Mouse (Mus musculus) gastrocnemius, postnatal 4 days (tissue): ENCODE data around the gene Ccdc42. TPM values are rescaled to one million over a fixed set of nuclear protein-coding genes. Genes with fewer than 3 reads are reported as not detected.

ENCODE experiments used
- DNase-seq, 2 experiments: peaks; one replicate each; pipeline ENCODE4 v3.0.0; 2021 to 2022; ENCODE audit warnings: low spot score in 2 of 2, mixed read lengths in 2 of 2
- long read RNA-seq, 2 experiments: library from polyadenylated mRNA; stranded (forward); transcript quantifications; one replicate each; pipeline ENCODE4 v2.0.0; 2021
- total RNA-seq, 2 experiments: library from RNA; stranded (reverse); gene quantifications; 2 replicates each; pipeline ENCODE4 v1.2.3; 2021

Ccdc42 gene
- total RNA-seq, result not detected
- long read RNA-seq, experiment 1, partial matches to known transcripts, result 0 of 1 reads
- long read RNA-seq, experiment 1, other reads (novel, unspliced or antisense), result 1 of 1 reads
- long read RNA-seq, experiment 2, result 0 reads

- no peak for DNase-seq
Observed at GRCm38 (mm10) chr11:68586721-68587120, at the start of gene Ccdc42. Gene Ccdc42, plus strand, starts transcription at chr11:68587021.

DNA sequence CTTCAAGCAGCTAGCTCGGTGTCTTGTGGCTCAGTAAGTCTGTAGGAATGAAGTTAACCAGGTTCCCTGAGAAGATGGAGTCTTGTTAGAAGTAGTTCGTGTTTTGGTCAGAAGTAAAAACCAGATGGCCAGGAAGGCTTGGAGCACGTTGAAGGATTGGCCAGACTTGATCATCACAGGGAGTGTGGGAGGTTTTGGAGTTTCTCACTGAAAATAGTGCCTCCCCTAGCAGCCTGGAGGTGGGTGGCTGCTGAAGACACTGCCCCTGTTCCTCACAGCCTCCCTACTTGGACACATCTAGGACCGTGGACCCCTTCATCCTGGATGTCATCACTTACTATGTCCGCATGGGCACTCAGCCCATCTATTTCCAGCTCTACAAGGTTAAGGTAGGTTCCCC, 47.2 kb upstream of the Ccdc42 start:
- DNase-seq, result no peak

DNA sequence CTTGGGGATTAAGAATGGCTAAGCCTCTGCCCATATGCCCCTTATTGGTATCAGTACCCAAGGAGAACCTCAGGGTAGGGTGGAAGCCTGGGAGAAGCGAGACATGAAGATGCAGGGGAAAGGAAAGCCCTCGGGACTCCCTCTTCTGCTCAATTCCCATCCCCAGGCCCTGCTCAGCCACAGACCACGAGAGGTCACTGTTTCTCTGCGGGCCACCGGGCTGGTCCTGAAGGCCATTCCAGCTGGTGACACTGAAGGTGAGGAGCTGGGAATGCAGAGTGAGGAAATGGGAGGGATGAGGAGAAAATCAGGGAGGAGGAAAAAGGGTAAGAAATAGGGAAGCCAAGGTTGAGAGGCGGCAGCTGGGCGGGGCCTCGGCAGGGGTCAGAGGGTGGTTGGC, 42.3 kb upstream of the Ccdc42 start:
- peak in 1 of 2 experiments; percentile 36 for DNase-seq

DNA sequence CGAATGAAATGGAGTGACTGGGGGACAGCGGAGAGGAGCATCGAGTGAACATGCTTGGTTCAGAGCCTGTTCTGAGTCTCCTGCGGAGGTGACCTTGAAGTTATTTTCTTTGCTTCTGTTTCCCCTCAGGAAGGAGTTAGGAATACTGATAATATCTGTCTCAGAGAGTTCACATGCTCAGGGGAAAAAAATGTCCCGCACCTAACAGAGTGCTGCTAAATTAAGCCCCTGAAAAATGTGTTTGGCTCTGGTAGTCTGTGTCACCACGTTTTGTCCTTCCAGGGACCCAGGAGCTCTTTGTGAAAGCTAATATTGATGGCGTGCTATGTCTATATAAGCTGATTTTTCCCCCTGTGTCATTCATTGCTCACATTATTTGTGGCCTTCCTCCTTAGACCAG, 41.6 kb upstream of the Ccdc42 start:
- DNase-seq, result no peak

DNA sequence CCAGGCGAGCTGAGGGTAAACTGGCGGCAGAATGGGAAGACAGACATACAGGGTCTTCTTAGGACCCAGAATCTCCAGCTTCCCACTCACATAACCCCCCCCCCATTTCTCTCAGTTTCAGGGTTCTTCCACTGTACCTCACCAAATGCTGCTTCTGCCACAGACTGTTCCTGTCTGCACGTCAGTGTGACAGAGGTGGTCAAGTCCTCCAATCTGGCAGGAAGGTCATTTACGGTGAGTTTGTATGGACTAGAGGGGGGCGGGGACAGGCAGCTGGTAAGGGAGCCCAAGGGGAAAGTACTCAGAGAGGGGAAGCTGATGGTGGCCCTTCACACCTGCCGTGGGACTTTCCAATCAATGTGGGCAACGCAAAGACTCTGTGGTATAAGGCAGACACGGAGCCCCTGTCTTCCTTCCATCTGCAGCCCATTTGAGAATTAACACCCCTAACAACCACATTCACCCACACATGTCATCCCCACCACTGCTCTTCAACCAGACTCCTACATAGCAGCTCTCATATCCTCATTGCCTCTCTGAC, 41.1 kb upstream of the Ccdc42 start:
- DNase-seq, result no peak

GRCm38 (mm10) chr11:68547484-68547883, 39.3 kb upstream of the Ccdc42 start:
- no peak for DNase-seq

- DNase-seq, result no peak
Observed at GRCm38 (mm10) chr11:68549597-68549996, 37.2 kb upstream of the Ccdc42 start.

DNA sequence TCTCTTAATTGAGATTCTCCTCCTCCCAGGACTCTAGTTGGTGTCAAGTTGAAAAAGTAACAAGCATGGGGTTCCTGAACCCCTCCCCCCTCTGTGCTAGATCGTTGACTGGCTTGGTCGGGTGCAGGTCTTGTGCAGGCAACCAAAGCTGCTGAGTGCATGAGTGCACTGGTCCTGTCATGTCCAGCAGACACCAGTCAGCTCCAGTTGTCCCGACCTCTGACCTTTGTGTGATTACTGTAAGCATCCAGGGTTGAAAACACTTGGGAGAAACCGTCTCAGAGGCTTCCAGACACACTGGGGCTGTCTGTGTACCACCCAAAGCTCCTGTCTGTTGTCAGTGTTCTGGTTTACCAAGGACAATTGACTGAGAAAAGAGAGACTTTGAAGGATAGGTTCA, 36.5 kb upstream of the Ccdc42 start:
- no peak for DNase-seq

DNA sequence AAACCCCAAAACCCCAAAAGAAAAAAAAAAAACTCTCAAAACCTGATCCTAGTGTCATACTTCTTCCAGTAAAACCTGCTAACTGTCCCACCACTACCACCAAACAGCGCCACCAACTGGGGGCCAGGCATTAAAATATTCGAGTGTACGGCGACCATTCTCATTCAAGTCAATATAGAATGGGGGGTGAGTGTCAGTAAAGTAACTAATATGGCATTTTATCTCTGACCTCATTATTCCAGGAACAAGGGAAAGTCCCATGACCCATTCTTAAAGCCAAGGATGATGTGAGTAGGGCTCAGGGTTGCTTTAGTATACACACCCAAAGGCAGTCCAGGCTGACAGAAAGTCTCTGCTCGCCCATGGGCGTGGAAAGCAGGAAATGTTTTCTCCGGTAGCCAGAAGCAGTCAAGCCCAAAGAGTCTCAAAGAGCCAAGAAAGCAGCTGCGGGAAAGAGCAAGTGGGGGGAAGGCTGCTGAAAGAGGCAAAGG, 32.8 kb upstream of the Ccdc42 start:
- DNase-seq, result peak in 1 of 2 experiments; percentile 57

- no peak for DNase-seq
Observed at GRCm38 (mm10) chr11:68555918-68556584, 30.8 kb upstream of the Ccdc42 start, which contains the start of gene Mfsd6l. Gene Mfsd6l, plus strand, starts transcription at chr11:68556186.

DNA sequence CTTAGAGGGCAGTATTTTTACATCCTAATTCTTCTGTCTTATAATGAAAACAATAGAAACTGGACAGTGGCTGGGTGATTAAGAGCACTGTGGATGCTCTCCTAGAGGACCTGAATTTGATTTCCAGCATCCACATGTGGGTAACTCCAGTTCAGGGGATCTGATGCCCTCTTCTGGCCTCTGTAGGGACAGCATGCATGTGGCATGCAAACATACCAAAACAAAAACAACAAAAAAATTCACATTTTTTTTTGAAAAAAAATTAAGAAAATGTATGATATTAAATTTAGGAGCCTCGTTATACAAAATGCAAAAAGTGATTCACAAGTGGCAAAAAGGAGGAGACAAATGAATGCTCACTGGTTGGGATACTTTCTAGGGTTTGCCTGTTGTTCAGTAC, 27.3 kb upstream of the Ccdc42 start:
- DNase-seq, result no peak

- DNase-seq, result no peak
Observed at GRCm38 (mm10) chr11:68561957-68562950, 24.6 kb upstream of the Ccdc42 start.

DNA sequence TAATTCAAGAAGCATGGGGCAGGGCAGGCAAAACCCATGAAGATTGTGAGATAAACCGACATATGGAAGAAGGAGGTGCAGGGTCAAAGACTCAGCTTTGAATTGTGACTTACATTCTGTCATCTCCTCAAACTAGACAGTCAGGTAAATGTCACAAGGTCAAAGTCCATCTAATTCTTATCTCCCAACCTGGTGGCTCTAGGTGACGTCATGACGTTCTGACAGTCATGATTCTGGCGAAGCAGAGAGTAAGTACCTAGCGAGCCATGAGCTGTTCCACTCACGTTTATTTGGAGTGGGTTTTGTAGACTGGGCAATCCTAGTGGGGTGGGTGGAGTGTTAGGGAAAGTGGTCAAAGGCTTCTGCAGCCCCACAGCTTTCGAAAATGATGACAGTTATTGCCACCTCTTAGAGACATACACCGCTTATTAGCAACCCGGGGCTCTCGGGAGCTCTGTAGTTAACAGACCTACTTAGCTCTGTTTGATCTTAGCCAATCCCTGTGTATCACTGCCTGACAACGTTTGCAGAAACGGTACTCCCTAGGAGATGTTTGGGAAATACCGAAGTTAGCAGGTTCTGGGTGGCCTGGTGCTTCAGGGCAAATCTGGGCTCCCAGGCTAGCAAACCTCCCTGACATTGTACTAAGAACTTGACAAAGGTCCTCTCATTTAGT, 22.3 kb upstream of the Ccdc42 start:
- no peak for DNase-seq

- no peak for DNase-seq
Observed at GRCm38 (mm10) chr11:68565032-68565429, 21.8 kb upstream of the Ccdc42 start.

- DNase-seq, result peak; percentile 60 to 77
Observed at GRCm38 (mm10) chr11:68566447-68567059, 20.3 kb upstream of the Ccdc42 start.

DNA sequence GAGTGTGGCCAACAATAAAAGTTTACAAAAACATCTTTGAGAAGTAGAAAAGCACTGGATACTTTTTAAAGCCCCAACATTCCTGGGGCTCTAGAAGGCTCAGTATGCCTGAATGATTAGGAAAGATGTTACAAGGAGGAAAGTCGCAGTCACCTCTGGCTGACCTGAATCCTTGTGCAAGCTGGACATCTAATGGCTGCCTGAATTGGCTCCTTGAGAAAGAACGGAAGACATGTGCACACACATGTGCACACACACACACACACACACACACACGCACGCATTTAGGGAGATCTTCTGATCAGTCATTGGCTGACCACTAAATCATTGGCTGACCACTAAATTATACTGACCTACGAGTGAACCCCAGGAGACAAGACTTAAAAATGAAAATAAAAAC, 16.0 kb upstream of the Ccdc42 start:
- DNase-seq, result no peak

- no peak for DNase-seq
Observed at GRCm38 (mm10) chr11:68577076-68577475, 9.7 kb upstream of the Ccdc42 start.

- peak in 1 of 2 experiments; percentile 58 for DNase-seq
Observed at GRCm38 (mm10) chr11:68579462-68579881, 7.3 kb upstream of the Ccdc42 start.

DNA sequence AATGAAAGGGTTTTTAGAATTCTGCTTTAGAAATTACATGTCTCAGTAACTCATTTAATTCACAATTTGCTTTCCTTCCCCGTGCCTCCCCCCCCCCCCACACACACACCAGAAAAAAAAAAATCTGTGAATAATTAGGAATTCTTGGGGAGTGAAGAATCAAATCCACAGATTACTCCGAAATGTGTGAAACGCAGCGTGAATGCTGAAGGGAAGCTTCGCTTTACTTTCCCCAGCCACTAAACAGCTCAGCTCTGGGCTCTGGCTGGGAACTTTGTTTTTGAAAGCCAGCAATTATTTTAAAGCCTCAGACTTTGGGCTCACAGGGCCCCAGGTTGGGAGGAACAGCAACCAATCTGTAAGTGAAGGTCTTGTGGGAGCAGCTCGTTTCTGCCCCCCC, 6.3 kb upstream of the Ccdc42 start:
- DNase-seq, result no peak

DNA sequence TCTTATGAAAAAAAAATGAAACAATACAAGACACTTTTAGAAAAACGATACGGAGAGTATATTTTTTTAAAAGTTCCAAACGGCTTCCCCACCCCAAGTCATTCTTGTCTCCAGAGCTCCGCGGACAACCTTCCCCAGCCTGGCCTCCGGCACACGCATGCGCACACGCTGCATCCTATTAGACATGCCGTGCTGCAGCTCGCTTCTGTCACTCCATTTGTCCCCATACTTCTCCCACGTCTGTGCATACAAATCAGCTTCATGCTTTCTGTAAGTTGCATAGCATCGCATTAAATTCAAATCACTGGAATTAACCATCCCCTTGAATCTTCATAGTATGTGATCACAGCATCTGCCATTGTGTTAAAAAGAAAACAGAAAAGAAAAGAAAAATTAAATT, 3.6 kb upstream of the Ccdc42 start:
- DNase-seq, result no peak
